Mouse (Mus musculus) olfactory bulb, adult 2 months (tissue): ENCODE measurements around the gene Gkap1. TPM values are rescaled to one million over a fixed set of nuclear protein-coding genes. Genes with fewer than 3 reads are reported as not detected.
A peak's percentile ranks its signal among the peaks of the same experiment; 100 is the strongest.

Experiments
- H3K27ac ChIP-seq: fragments of 200-500 bp; 2 replicates; pipeline ENCODE4 v1.5.1; 2012; ENCODE audit warnings: low read depth, low read length; ENCODE audit not compliant: insufficient read depth
- H3K4me1 ChIP-seq: fragments of 200-500 bp; 2 replicates; pipeline ENCODE4 v1.6.1; 2012; ENCODE audit warnings: low read length; ENCODE audit not compliant: control insufficient read depth, insufficient read depth
- H3K4me3 ChIP-seq: fragments of 200-500 bp; 2 replicates; pipeline ENCODE4 v1.5.1; 2012; ENCODE audit warnings: mild to moderate bottlenecking, low read depth, low read length, moderate library complexity; ENCODE audit not compliant: insufficient read depth
- CTCF ChIP-seq: fragments of 200-500 bp; IDR thresholded peaks from 2 replicates; pipeline ENCODE4 v1.5.1; 2012; ENCODE audit warnings: low read depth, mild to moderate bottlenecking, low read length, moderate library complexity; ENCODE audit not compliant: insufficient read depth
- POLR2A ChIP-seq: fragments of 200-500 bp; IDR thresholded peaks from 2 replicates; pipeline ENCODE4 v1.6.1; 2012; ENCODE audit warnings: mild to moderate bottlenecking, low read depth, low read length, moderate library complexity; ENCODE audit not compliant: insufficient read depth
- WGBS: fragments of 180-500 bp; shearing (Covaris S2); methylation state at CpG from one replicate; pipeline ENCODE4 v1.1.7; 2018; 5-methylcytosine and 5-hydroxymethylcytosine counted together
- polyA plus RNA-seq: library from polyadenylated mRNA; stranded (reverse); fragments of >200 nt; gene quantifications from 2 replicates; pipeline ENCODE4 v1.2.4, GENCODE M21; 2012; ENCODE audit warnings: low replicate concordance; ENCODE audit not compliant: missing spikeins, insufficient read depth, insufficient read length

The Gkap1 gene
- polyA plus RNA-seq, 1 experiment, result not detected

GRCm38 (mm10) chr13:58274259-58274991 is 1.1 kb downstream of the Gkap1 start:
- Histone ChIP-seq H3K4me3 (peak overlapping the region; percentile 93), H3K4me1 (peaks cover 7% of the 10 kb centered on the region), H3K27ac (no peak overlapping the region)
- WGBS, result under 1% methylated on average over 84 of the region's 84 CpGs
- TF ChIP-seq CTCF (no peak), POLR2A (no peak)

GRCm38 (mm10) chr13:58273411-58274258 is 1.9 kb downstream of the Gkap1 start:
- peaks cover 7% of the 10 kb centered on the region for H3K4me1 ChIP-seq
- H3K27ac ChIP-seq, result no peak overlapping the region
- WGBS, result under 1% methylated on average over 115 of the region's 115 CpGs
- no peak for TF ChIP-seq CTCF
- no peak for TF ChIP-seq POLR2A
- H3K4me3 ChIP-seq, result peak overlapping the region; percentile 93

DNA sequence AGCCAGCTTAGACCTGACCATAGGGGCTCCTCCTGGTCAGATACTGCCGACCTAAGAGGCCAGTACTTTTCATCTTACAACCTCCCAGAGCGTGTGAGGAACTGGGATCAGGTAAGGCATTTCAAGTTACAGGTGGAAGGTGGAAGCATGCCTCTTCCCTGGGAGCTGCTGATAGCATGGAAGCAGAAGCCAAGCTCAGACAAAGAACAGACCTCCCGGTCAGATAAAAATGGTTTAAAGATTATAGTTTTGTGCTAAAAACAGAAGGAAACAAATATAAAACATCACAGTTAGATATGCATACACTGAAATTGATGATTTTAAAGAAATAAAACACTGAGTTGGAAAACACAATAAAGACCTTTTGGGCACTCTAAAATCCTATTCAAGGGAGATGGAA is 8.6 kb downstream of the Gkap1 start:
- WGBS, result 88% methylated on average over 3 of the region's 3 CpGs
- H3K4me1 ChIP-seq, result no peaks in the 10 kb centered on the region
- TF ChIP-seq CTCF (no peak), POLR2A (no peak)

DNA sequence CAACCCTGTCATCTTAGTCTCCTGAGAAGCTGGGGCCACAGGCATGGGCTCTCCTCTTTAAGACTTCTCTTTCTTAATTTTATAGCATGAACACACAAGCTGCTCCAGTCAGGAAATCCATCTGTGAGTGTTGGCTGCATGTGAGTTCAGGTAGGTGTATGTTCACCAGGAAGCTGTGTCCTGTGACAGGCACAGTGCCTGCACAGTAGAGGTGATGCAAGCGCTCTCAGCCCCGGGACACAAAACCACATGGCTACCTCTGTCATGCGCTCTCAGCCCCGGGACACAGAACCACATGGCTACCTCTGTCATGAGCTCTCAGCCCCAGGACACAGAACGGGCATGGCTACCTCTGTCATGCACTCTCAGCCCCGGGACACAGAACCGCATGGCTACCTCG is 12.0 kb downstream of the Gkap1 start:
- no peaks in the 10 kb centered on the region for H3K4me1 ChIP-seq
- H3K4me3 ChIP-seq, result no peak overlapping the region
- 86% methylated on average over 8 of the region's 8 CpGs for WGBS
- TF ChIP-seq POLR2A (no peak), CTCF (no peak)
- no peak overlapping the region for H3K27ac ChIP-seq

More for the DNA sequence above, 8.6 kb downstream of the Gkap1 start:
- Histone ChIP-seq H3K27ac (no peak overlapping the region), H3K4me3 (no peak overlapping the region)

DNA sequence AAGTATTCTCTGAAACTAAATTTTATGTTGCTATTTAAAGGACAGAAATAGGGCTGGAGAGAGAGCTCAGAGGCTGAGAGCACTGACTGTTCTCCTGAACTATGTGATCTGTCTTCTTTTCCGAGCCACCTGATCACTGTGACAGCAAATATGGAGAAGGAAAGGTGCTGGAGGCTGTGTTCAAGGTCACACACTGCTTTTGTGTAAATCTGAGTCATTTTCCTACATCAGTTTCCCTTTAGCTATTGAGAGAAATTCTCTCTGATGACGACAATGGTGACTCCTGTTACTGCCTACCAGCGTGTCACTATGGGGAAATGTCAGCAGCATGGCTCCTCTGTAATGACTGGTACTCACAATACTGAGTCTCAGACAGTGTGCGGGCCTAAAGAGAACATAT is 13.8 kb downstream of the Gkap1 start:
- Histone ChIP-seq H3K4me3 (no peak overlapping the region), H3K4me1 (no peaks in the 10 kb centered on the region), H3K27ac (no peak overlapping the region)
- WGBS, result 86% methylated on average over 4 of the region's 4 CpGs
- TF ChIP-seq CTCF, result no peak
- TF ChIP-seq POLR2A, result no peak

- TF ChIP-seq CTCF (no peak), POLR2A (no peak)
- WGBS, result 98% methylated on average over 1 of the region's 1 CpGs
- H3K4me1 ChIP-seq, result no peaks in the 10 kb centered on the region
Observed at GRCm38 (mm10) chr13:58253268-58253667, 22.2 kb downstream of the Gkap1 start.

DNA sequence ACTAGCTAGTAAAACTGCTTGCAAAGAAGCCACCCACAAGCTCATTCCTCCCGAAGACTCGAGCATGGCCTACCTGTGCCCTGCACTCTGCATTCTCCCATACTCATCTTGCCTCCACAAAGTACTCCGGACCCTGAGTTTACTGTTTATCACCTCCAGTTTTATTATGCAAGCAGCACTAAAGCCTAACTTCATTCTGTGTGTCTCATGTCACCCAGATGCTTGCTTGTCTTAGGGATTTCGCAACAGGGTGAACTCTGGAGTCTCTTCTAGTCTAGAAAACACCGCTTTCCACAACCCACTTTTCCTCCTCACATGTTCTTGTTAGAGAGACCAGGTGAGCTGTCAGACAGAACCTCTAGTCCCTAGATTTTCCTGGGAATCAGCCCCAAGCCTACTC is 26.5 kb downstream of the Gkap1 start:
- H3K27ac ChIP-seq, result no peak overlapping the region
- TF ChIP-seq POLR2A (no peak), CTCF (no peak)
- WGBS, result 94% methylated on average over 5 of the region's 5 CpGs
- H3K4me3 ChIP-seq, result no peak overlapping the region
- no peaks in the 10 kb centered on the region for H3K4me1 ChIP-seq

More at GRCm38 (mm10) chr13:58253268-58253667, 22.2 kb downstream of the Gkap1 start:
- no peak overlapping the region for H3K4me3 ChIP-seq
- no peak overlapping the region for H3K27ac ChIP-seq

- TF ChIP-seq CTCF (no peak), POLR2A (no peak)
- no peaks in the 10 kb centered on the region for H3K4me1 ChIP-seq
- no peak overlapping the region for H3K4me3 ChIP-seq
- no peak overlapping the region for H3K27ac ChIP-seq
- WGBS, result 91% methylated on average over 7 of the region's 7 CpGs
Observed at GRCm38 (mm10) chr13:58236536-58236935, 39.0 kb downstream of the Gkap1 start.

- Histone ChIP-seq H3K4me1 (no peaks in the 10 kb centered on the region), H3K27ac (no peak overlapping the region), H3K4me3 (no peak overlapping the region)
- TF ChIP-seq CTCF (0 out of 2 replicates have a peak, but pooled peaks have one; percentile 22), POLR2A (no peak)
- WGBS, result 49% methylated on average over 5 of the region's 5 CpGs
Observed at GRCm38 (mm10) chr13:58232611-58233010, 42.9 kb downstream of the Gkap1 start.
